Comparison of ENCODE assay signal across 23 mouse cellular contexts in genomic region chr3:143369002-143369401, GRCm38 (mm10).
"Had no signal": no experiment of that assay in that cellular context is flagged by ENCODE, and none has a peak within 500 bp of the region (broad histone marks: within the 10 kb centered on the region; RNA-seq: fewer than 3 reads in every experiment).

No protein-coding gene starts in this region.

- H3K9ac ChIP-seq: heart, embryonic 13.5 days; heart, embryonic 15.5 days; hindbrain, embryonic 13.5 days; hindbrain, embryonic 15.5 days; limb, embryonic 13.5 days; limb, embryonic 15.5 days; liver, embryonic 13.5 days; liver, embryonic 15.5 days; liver, postnatal 0 days had no signal

- H3K4me1 ChIP-seq: heart, embryonic 13.5 days; heart, embryonic 15.5 days; hindbrain, embryonic 13.5 days; hindbrain, embryonic 15.5 days; limb, embryonic 15.5 days; liver, embryonic 13.5 days; liver, embryonic 15.5 days had no signal

- ATAC-seq: hindbrain, postnatal 0 days; intestine, embryonic 16.5 days; liver, postnatal 0 days had no signal

- H3K9me3 ChIP-seq: heart, embryonic 13.5 days; heart, embryonic 15.5 days; hindbrain, embryonic 13.5 days; hindbrain, embryonic 15.5 days; limb, embryonic 13.5 days; limb, embryonic 15.5 days; liver, embryonic 13.5 days; liver, embryonic 15.5 days had no signal

- H3K36me3 ChIP-seq: heart, embryonic 13.5 days; heart, embryonic 15.5 days; hindbrain, embryonic 13.5 days; hindbrain, embryonic 15.5 days; limb, embryonic 13.5 days; limb, embryonic 15.5 days; liver, embryonic 13.5 days; liver, embryonic 15.5 days had no signal

- H3K4me3 ChIP-seq: heart, adult 2 months; heart, embryonic 13.5 days; heart, embryonic 15.5 days; hindbrain, embryonic 13.5 days; hindbrain, embryonic 15.5 days; limb, embryonic 13.5 days; limb, embryonic 15.5 days; liver, embryonic 13.5 days; liver, embryonic 15.5 days had no signal

- H3K27ac ChIP-seq: heart, adult 2 months; heart, embryonic 13.5 days; heart, embryonic 15.5 days; hindbrain, embryonic 13.5 days; hindbrain, embryonic 15.5 days; hindbrain, postnatal 0 days; kidney, postnatal 0 days; limb, embryonic 13.5 days; limb, embryonic 15.5 days; liver, embryonic 13.5 days; liver, embryonic 15.5 days had no signal

- H3K27me3 ChIP-seq: heart, embryonic 13.5 days; heart, embryonic 15.5 days; hindbrain, embryonic 13.5 days; hindbrain, embryonic 15.5 days; limb, embryonic 15.5 days; liver, embryonic 13.5 days; liver, embryonic 15.5 days had no signal

- DNase-seq: gastrocnemius, postnatal 14 days; gastrocnemius, postnatal 36 days; heart, adult 2 months; heart, postnatal 14 days; heart, postnatal 36 days; kidney, adult 11 months; kidney, postnatal 14 days; layer of hippocampus, adult 9-11 months; layer of hippocampus, postnatal 36 days; left cerebral cortex, postnatal 4 days; liver, embryonic 13.5 days; liver, postnatal 0 days had no signal

- H3K4me2 ChIP-seq: heart, embryonic 11.5 days; heart, embryonic 13.5 days; heart, embryonic 15.5 days; hindbrain, embryonic 13.5 days; hindbrain, embryonic 15.5 days; limb, embryonic 13.5 days; limb, embryonic 15.5 days; liver, embryonic 13.5 days; liver, embryonic 15.5 days had no signal
